Mouse (Mus musculus): ENCODE data around the gene Nudc.

Gene Nudc

GRCm38 (mm10) chr4:133545272-133546231 lies at the start of gene Nudc:
Gene Nudc, minus strand, starts transcription at chr4:133545996.
- peak; percentile 95 to 96 for DNase-seq (ENCODE audit: low spot score in 2 of 2)

DNA sequence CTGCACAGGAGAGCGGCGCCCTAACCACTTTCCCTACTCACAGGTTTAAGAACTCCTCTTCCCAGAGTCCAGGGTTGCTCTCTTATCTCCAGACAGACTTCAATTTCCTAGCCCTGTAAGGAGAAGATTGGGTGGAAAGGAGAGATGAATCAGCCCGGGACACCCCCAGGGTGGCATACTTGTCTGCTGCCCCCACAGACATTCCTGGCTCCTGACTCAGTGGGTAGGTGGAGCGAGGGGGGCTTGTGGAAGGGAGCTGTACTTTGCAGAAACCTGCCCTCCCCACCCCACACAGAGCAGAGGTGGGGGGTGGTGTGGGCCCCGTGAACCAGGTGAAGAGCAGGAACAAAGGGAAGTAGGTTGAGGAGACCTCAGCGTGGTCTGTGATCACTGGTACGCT lies 49.7 kb upstream of the Nudc start:
- peak in 1 of 2 experiments; percentile 28 for DNase-seq (ENCODE audit: low spot score in 2 of 2)

DNA sequence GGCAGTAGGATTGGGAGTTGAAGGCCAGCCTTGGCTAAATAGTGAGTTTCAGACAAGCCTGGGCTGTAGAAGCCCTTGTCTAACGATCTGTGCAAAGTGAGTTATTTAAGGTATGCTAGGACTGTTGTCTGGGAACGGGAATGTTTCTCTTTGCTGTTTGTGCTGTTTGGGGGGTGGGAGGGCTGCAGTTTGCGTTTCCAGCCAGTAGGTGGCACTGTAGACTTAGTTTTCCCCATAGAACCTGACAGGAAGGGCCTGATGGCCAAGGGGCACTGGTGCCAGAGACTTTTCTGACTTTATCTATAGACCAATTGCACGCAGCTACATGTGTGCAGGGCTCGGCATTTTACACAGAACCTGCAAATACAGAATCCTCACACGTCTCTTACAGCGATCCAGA lies 46.8 kb upstream of the Nudc start:
- peak; percentile 60 to 63 for DNase-seq (ENCODE audit: low spot score in 2 of 2)

DNA sequence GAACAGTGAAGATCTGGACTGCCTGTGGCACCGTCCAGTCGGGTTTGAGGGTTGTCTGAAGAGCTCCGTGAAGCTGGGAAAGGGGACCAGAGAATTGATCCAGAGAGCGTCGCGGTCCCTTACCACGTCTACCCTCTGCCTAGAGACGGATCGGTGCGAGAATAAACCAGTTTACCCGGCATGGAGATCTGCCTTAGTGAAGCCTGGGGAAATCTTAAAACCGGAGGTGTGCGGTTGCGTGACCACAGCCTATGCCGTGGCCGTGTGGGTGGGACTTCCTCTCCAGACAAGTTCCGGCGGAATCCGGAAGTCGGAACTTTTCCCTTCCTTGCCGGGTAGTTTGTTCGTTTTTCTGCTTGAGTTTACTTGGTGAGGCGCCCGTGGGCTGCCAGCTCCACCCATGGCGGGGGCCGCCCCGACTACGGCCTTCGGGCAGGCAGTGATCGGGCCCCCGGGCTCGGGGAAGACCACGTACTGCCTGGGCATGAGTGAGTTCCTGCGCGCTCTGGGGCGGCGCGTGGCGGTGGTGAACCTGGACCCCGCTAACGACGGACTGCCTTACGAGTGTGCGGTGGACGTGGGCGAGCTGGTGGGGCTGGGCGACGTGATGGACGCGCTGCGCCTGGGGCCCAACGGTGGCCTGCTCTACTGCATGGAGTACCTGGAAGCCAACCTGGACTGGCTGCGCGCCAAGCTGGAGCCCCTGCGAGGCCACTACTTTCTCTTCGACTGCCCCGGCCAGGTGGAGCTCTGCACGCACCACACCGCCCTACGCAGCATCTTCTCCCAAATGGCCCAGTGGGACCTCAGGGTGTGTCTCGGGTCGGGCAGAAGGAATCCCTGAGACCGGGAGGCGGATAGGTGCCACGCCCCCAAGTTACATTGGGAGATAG lies 38.5 kb upstream of the Nudc start, which contains the start of gene Gpn2:
TSS of gene Gpn2 (plus strand) at position 304 of the 893 bp plus-strand sequence.
- peak; percentile 85 to 88 for DNase-seq (ENCODE audit: low spot score in 2 of 2)

GRCm38 (mm10) chr4:133583690-133584058 lies 37.9 kb upstream of the Nudc start:
- DNase-seq (ENCODE audit: low spot score in 2 of 2) = no peak

- DNase-seq (ENCODE audit: low spot score in 2 of 2) = no peak
Observed at GRCm38 (mm10) chr4:133577983-133578382, 32.2 kb upstream of the Nudc start.

GRCm38 (mm10) chr4:133574843-133575202 lies 29.0 kb upstream of the Nudc start:
- DNase-seq (ENCODE audit: low spot score in 2 of 2) = no peak

DNA sequence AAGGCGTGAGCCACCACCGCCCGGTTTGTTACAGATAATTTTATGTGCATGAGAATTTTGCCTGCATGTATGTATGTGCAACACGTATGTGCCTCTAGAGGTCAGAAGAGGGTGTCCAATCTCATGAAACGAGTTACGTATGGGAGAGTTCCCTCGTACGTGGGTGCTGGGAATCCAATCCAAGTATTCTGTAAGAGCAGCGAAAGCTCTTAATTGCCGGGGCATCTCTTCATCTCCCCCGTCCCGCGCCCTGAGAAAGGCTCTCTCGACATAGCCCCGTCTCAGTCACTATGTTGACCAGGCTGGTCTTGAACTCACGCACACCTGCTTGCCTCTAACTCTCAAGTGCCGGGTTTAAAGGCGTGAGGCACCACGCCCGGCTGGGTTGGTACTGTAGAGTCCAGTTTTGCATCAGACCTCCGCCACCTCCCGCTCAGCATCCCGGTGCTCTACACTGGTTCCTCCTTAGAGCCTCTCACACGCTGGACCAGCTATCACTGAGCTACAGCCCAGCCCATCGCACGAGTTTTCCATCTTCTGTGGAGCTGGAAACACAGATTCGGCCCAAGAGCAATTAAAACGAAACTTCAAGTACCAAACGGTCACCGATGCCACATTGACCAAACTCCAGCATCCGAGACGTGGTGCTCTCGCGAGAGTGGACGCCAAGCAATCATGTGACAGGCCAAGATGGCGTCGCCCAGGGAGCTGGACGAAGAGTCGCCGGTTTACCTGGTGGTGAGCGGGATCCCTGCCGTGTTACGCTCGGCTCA lies 28.5 kb upstream of the Nudc start, which contains the start of gene Gpatch3:
TSS of gene Gpatch3 (plus strand) at position 676 of the 773 bp plus-strand sequence.
- DNase-seq (ENCODE audit: low spot score in 2 of 2) = peak; percentile 89 to 93

- no peak for DNase-seq (ENCODE audit: low spot score in 2 of 2)
Observed at GRCm38 (mm10) chr4:133570066-133570466, 24.3 kb upstream of the Nudc start.

- DNase-seq (ENCODE audit: low spot score in 2 of 2) = no peak
Observed at GRCm38 (mm10) chr4:133569291-133570065, 23.7 kb upstream of the Nudc start.

DNA sequence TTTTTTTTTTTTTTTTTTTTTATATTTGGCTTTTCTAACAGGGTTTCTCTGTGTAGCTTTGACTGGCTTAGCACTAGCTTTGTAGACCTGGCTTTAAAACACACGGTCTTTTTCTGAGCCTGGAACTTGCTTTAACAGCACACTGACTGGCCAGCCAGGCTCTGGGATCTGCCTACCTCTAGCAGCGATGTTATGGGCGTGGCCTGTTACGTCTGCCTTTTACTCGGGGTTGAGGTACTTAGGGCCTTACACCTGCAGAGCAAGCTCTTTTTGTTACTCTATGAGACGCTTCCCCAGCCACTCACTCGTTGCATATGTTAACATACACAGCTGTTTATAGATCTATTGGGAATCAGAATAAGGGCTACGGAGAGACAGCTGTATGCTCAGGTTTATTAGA lies 21.5 kb upstream of the Nudc start:
- DNase-seq (ENCODE audit: low spot score in 2 of 2) = no peak

GRCm38 (mm10) chr4:133563123-133563571 lies 17.4 kb upstream of the Nudc start:
- no peak for DNase-seq (ENCODE audit: low spot score in 2 of 2)

DNA sequence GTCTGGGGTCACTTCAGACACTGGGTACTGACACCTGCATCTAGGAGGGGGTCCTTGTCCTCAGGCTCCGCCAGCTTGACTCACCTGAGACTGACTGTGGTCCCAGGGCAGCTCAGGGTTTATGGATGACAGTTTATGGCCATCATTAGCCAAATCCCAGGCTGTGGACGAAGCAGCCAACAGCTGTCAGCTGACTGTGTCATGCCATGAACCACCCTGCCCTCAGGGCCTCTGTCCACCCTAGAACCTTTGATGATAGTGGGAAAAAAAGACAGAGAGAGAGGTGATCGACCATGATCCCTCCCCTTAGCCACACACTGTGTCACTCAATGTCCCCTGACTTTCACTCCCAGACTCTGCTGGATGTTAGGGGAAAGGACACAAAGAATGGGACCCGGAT lies 15.8 kb upstream of the Nudc start:
- no peak for DNase-seq (ENCODE audit: low spot score in 2 of 2)

DNA sequence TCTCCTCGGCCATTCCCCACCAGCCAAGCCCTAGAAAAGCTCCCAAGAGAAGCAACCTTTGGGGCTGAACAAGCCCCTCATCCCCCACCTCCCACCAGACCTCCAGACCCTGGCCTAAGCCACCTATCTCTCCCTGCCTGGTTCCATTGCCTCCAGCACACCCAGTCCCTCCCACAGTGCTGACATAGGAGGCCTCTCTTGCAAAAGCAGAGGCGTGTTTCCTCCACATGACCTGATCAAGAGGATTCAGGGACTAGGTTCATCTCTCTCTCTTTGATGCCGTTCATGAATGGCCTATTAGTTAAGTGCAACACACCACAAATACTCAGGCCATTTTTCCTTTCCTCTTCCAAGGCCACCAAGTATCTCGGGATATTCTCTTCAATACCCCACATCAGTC lies 14.1 kb upstream of the Nudc start:
- DNase-seq (ENCODE audit: low spot score in 2 of 2) = no peak

DNA sequence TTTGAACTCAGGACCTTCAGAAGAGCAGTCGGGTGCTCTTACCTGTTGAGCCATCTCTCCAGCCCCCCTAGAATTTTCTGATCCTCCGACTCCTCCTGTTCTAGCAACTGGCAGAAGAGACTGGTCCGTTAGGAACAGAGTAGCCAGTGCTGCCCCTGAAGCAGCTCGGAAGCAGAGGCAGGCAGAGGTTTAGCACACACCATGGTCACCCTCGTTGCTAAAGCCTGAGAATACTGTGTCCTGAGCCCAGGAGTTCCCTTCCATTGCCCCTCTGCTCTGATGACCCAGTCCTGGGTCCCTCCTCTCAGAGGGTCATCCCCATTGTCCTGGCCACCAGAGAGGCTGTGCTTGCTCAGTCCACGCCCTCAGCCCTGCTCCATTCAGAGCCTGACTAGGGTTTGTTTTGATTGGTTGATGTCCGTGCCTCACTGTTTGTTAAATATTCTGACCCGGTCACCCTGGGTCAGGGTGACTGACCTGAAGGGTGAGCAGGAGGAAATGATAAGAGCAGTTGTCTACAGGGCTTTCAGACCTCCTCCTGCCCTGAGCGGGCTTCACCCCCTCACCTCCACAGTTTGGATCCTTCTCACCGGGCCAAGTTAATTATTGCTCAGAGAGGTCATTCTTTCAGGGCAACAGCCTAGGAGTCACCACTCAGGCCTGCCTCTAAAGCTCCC lies 11.4 kb upstream of the Nudc start:
- DNase-seq (ENCODE audit: low spot score in 2 of 2) = no peak

DNA sequence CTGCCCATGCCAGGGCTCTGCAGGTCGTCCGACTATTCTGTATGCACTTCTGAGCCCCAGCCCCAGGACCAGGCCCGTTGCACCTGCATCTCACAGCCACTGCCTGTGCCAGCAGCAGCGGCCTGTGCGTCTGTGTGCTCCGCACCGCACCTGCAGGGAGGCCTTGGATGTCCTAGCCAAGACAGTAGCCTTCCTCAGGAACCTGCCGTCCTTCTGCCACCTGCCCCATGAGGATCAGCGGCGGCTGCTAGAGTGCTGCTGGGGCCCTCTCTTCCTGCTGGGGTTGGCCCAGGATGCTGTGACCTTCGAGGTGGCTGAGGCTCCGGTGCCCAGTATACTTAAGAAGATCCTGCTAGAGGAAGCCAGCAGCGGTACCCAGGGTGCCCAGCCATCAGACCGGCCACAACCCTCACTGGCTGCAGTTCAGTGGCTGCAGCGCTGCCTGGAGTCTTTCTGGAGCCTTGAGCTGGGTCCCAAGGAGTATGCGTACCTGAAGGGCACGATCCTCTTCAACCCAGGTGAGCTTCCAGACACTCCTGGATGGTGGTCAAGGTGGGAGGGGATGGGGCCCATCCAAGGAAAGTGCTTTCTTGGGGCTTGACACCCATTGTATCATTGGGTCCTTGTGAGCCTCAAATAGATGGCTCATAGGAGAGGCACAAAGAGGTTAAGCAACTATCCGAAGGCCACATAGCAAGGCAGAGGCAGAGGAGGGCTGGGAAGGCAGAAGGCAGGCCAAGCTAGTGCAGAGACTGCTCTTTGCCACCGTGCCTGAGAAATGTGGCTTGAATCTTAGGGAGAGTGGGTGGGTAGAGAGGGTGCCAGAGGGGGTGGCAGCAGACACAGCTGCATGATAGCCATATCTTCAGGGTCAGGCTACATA lies 7.9 kb upstream of the Nudc start:
- no peak for DNase-seq (ENCODE audit: low spot score in 2 of 2)

DNA sequence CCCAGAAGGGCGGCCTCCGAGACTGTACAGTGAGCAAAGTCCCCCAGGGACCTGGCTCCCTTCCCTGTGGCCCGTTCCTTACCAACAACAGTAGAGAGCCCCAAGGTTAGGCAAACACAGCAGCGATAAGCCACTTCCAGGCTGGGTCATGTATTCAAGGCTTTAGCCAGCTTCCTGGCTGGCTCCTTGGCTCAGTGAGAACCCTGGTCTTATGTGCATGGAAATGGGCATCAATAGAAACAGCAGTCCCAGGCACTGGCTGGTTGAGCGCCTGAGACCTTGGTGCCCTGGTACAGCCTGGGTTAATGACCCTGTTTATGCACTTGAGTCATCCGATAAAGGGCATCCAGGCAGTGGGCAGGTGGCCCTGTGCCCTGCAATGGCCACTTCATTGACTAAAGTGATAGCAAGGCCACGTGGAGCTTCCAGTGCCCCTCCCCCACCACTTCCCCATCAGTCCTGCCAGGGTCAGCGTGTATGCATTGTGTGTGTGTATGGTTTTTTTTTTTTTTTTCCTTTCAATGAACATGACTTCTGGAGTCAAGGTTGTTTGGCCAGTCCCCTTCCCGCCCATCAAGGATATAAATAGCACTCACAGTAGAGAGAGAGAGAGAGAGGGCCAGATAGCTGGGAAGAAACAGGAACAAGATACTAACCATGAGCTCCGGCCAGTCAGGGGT lies 7.1 kb upstream of the Nudc start, which contains the start of gene Nr0b2:
TSS of gene Nr0b2 (plus strand) at position 609 of the 680 bp plus-strand sequence.
- DNase-seq (ENCODE audit: low spot score in 2 of 2) = no peak

- no peak for DNase-seq (ENCODE audit: low spot score in 2 of 2)
Observed at GRCm38 (mm10) chr4:133552029-133552428, 6.2 kb upstream of the Nudc start.

All from frontal cortex, postnatal 36 days (tissue).